Mouse (Mus musculus) lung, embryonic 14.5 days (tissue): Measurements from ENCODE around the gene Lrrn4cl. TPM values are rescaled to one million over a fixed set of nuclear protein-coding genes. Genes with fewer than 3 reads are reported as not detected.

Experiments
- ATAC-seq: fragments of 200-750 bp; cut with Nextera tagmentation; 2 replicates; pipeline ENCODE4 v1.8.0; 2017; ENCODE audit warnings: mild to moderate bottlenecking, moderate TSS enrichment, moderate library complexity; ENCODE audit not compliant: insufficient read depth
- DNase-seq: peaks from one replicate; pipeline ENCODE4 v3.0.0-alpha.2; 2015
- H3K27ac ChIP-seq: fragments of 300-500 bp; sonication (generic); 2 replicates; pipeline ENCODE4 v1.5.1; 2014; ENCODE audit warnings: low read depth, mild to moderate bottlenecking, moderate library complexity
- H3K27me3 ChIP-seq: fragments of 300-500 bp; sonication (generic); 2 replicates; pipeline ENCODE4 v1.6.1; 2014; ENCODE audit warnings: low read length, control low read depth; ENCODE audit not compliant: insufficient read depth
- H3K36me3 ChIP-seq: fragments of 300-500 bp; sonication (generic); 2 replicates; pipeline ENCODE4 v1.6.1; 2014; ENCODE audit warnings: control low read depth; ENCODE audit not compliant: insufficient read depth
- H3K4me1 ChIP-seq: fragments of 300-500 bp; sonication (generic); 2 replicates; pipeline ENCODE4 v1.6.1; 2014; ENCODE audit warnings: antibody characterized with exemption, control low read depth; ENCODE audit not compliant: insufficient read depth
- H3K4me2 ChIP-seq: fragments of 300-500 bp; sonication (generic); 2 replicates; pipeline ENCODE4 v1.6.1; 2014; ENCODE audit warnings: mild to moderate bottlenecking
- H3K4me3 ChIP-seq: fragments of 300-500 bp; sonication (generic); 2 replicates; pipeline ENCODE4 v1.5.1; 2014; ENCODE audit warnings: low read depth, low read length
- H3K9ac ChIP-seq: fragments of 300-500 bp; sonication (generic); 2 replicates; pipeline ENCODE4 v1.6.1; 2014
- H3K9me3 ChIP-seq: fragments of 300-500 bp; sonication (generic); 2 replicates; pipeline ENCODE4 v1.6.1; 2016; ENCODE audit warnings: low read depth, low read length, control low read depth
- CTCF ChIP-seq: IDR thresholded peaks from 2 replicates; pipeline ENCODE4 v1.5.1; 2016; ENCODE audit warnings: antibody characterized with exemption, low read depth
- WGBS: fragments of 180-500 bp; shearing (Covaris S2); extraction: QIAGEN DNeasy Blood & Tissue Kit; methylation state at CpG from one replicate; pipeline ENCODE4 v1.1.7; 2014; 5-methylcytosine and 5-hydroxymethylcytosine counted together
- polyA plus RNA-seq: library from polyadenylated mRNA; unstranded; fragments of >200 nt; fragmentation: Nextera tagmentation; extraction: Ambion mirVana; gene quantifications from 2 replicates; pipeline ENCODE4 v1.2.1, GENCODE M21; 2014

Lrrn4cl gene
- polyA plus RNA-seq, 1 experiment from 2014 or later: 0.96 TPM

- Histone ChIP-seq H3K4me3 (peak overlapping the region; percentile 100), H3K27ac (no peak overlapping the region), H3K36me3 (peaks cover 51% of the 10 kb centered on the region), H3K4me1 (peaks cover 13% of the 10 kb centered on the region), H3K27me3 (no peaks in the 10 kb centered on the region), H3K9me3 (no peaks in the 10 kb centered on the region), H3K4me2 (peak overlapping the region; percentile 80), H3K9ac (peak overlapping the region; percentile 3)
- DNase-seq (no peak), ATAC-seq (no peak)
- no peak for TF ChIP-seq CTCF
- WGBS: 71% methylated on average over 3 of the region's 3 CpGs
Observed at GRCm38 (mm10) chr19:8817001-8817400, 33.6 kb upstream of the Lrrn4cl start.

- no peak for TF ChIP-seq CTCF
- no peak for ATAC-seq
- peak overlapping the region; percentile 56 for H3K9ac ChIP-seq
- no peaks in the 10 kb centered on the region for H3K27me3 ChIP-seq
- 14% methylated on average over 14 of the region's 14 CpGs for WGBS
- no peaks in the 10 kb centered on the region for H3K9me3 ChIP-seq
- H3K4me2 ChIP-seq: peak overlapping the region; percentile 80
- peak overlapping the region; percentile 100 for H3K27ac ChIP-seq
- H3K4me3 ChIP-seq: peak overlapping the region; percentile 100
- no peak for DNase-seq
- peaks cover 46% of the 10 kb centered on the region for H3K36me3 ChIP-seq
- H3K4me1 ChIP-seq: peaks cover 16% of the 10 kb centered on the region
Observed at GRCm38 (mm10) chr19:8818301-8818798, 32.2 kb upstream of the Lrrn4cl start.

DNA sequence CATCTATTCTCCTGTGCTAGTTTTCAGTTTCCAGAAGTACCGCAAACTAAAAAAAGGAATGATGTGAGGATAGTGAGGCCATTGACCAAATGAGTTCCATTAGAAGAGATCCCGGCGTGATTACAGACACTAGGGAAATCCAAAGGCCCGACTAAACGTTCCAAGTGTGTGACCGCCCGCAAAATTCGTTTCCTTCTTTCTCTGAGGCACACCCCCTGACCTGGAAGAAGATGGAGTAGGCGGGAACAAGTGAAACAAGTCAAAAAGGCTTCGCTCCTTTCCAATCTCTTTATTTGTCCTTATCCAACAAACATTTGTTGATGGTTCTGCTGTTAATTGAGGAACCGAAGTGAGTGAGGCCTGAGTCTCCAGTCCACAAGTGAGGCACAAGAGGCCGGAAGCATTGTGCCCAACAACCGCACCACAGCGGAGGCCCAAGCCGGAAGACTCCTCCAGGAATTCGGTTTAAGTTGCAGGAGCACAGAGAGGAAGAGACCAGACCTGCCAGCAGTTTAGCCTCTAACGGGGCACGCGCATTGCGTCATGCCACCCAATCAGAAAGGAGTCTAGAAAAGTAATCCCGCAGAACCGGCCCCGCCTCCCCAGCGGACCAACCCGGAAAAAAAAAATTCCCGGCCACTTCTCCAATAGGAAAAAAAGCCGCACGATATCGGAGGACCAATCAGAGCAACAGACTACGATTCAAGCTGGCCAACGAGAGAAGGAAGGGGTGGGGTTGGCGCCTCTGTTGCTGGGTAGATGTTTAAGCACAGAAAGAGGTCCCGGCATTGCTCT, 31.6 kb upstream of the Lrrn4cl start, which contains the start of gene Ttc9c:
Gene Ttc9c, minus strand, starts transcription at position 533 of the 795 bp plus-strand sequence.
- under 1% methylated on average over 33 of the region's 33 CpGs for WGBS
- peak within 1 kb of the TSS; percentile 100 for H3K4me3 ChIP-seq
- H3K4me1 ChIP-seq: peaks cover 16% of the 10 kb centered on the region
- peak within 1 kb of the TSS; percentile 95 for H3K9ac ChIP-seq
- peak within 1 kb of the TSS; percentile 80 for H3K4me2 ChIP-seq
- H3K27ac ChIP-seq: peak within 1 kb of the TSS; percentile 100
- no peaks in the 10 kb centered on the region for H3K27me3 ChIP-seq
- TF ChIP-seq CTCF: no peak
- peak; percentile 100 for DNase-seq
- H3K36me3 ChIP-seq: peaks cover 46% of the 10 kb centered on the region
- no peaks in the 10 kb centered on the region for H3K9me3 ChIP-seq
- peak; percentile 92 for ATAC-seq

- Histone ChIP-seq H3K4me2 (peak within 1 kb of the TSS; percentile 80), H3K9me3 (no peaks in the 10 kb centered on the region), H3K27ac (peak within 1 kb of the TSS; percentile 100), H3K4me3 (peak within 1 kb of the TSS; percentile 100), H3K4me1 (peaks cover 16% of the 10 kb centered on the region), H3K9ac (peak within 1 kb of the TSS; percentile 95), H3K27me3 (no peaks in the 10 kb centered on the region), H3K36me3 (peaks cover 48% of the 10 kb centered on the region)
- WGBS: under 1% methylated on average over 83 of the region's 83 CpGs
- peak; percentile 96 for ATAC-seq
- TF ChIP-seq CTCF: no peak
- peak; percentile 99 for DNase-seq
Observed at GRCm38 (mm10) chr19:8819596-8820423, 30.8 kb upstream of the Lrrn4cl start, which contains the start of gene Hnrnpul2. Hnrnpul2 (plus strand) TSS chr19:8820010.

GRCm38 (mm10) chr19:8820424-8820956, 30.1 kb upstream of the Lrrn4cl start:
- ATAC-seq (peak; percentile 18), DNase-seq (no peak)
- peaks cover 16% of the 10 kb centered on the region for H3K4me1 ChIP-seq
- no peaks in the 10 kb centered on the region for H3K9me3 ChIP-seq
- WGBS: under 1% methylated on average over 46 of the region's 48 CpGs
- peak overlapping the region; percentile 100 for H3K27ac ChIP-seq
- peak overlapping the region; percentile 80 for H3K4me2 ChIP-seq
- no peaks in the 10 kb centered on the region for H3K27me3 ChIP-seq
- no peak for TF ChIP-seq CTCF
- peaks cover 48% of the 10 kb centered on the region for H3K36me3 ChIP-seq
- H3K9ac ChIP-seq: peak overlapping the region; percentile 95
- peak overlapping the region; percentile 100 for H3K4me3 ChIP-seq

- Histone ChIP-seq H3K4me1 (peaks cover 16% of the 10 kb centered on the region), H3K9ac (peak overlapping the region; percentile 95), H3K4me2 (peak overlapping the region; percentile 80), H3K4me3 (peak overlapping the region; percentile 100), H3K27ac (peak overlapping the region; percentile 100; the same call in 1 of the 2 replicates), H3K36me3 (peaks cover 48% of the 10 kb centered on the region), H3K9me3 (no peaks in the 10 kb centered on the region), H3K27me3 (no peaks in the 10 kb centered on the region)
- DNase-seq (peak; percentile 39), ATAC-seq (no peak)
- under 1% methylated on average over 7 of the region's 7 CpGs for WGBS
- no peak for TF ChIP-seq CTCF
Observed at GRCm38 (mm10) chr19:8821146-8821545, 29.4 kb upstream of the Lrrn4cl start.
